Mouse (Mus musculus) heart, postnatal 10 days (tissue): ENCODE data around the gene Zfp663. TPM values are rescaled to one million over a fixed set of nuclear protein-coding genes. Genes with fewer than 3 reads are reported as not detected.

ENCODE experiments used
- DNase-seq, 2 experiments: peaks; one replicate each; pipeline ENCODE4 v3.0.0; 2021
- intact Hi-C: fragments of 180-260 bp; cut with DNase I; formaldehyde crosslinking; loops from one replicate; pipeline ENCODE4 v1.15.1; 2025
- total RNA-seq, 2 experiments: library from RNA; stranded (reverse); gene quantifications; 2 replicates each; pipeline ENCODE4 v1.2.3; 2021

The Zfp663 gene
- not detected for total RNA-seq

DNA sequence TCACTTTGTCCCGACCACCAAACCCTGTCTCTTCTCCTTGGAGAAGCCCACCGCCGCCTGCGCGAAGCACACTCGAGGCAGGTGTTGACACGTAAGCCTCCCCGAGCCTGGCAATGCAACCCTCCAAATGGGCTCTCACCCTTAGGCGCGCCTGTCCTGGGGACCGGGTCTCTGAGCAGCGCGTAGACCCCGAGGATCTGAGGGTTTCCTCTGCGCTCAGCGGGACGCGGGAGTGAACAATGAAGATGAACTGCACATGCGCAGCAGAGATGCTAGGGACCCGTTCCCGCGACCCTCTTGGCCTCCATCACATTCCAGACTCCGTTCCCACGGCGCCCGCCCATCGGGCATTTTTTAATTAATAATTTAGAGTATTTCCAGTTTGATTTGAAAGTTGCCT lies at the start of gene Zfp663:
Gene Zfp663, minus strand, starts transcription at position 234 of the 400 bp plus-strand sequence.
- no peak for DNase-seq
- intact Hi-C loops: no loop called here

DNA sequence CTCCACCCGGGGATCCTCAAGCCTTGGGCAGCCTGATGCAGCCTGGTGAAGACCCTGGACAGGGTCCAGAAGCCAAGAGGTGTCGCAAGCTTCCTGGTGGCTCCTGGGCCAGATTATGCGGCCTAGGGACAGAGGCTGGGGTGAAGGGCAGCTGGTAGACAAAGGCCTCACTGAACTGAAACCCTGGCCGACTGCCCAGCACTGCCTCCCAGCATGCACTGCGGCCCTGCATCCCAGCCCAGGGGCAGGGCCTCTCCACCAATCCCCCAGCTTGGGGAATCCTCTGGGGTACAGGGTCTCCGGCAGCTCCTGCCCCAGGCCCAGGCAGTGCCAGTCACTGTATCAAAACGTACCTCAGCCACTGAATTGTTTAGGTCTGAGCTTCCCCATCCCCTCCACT lies 48.8 kb upstream of the Zfp663 start:
- intact Hi-C loops: no loop called here
- DNase-seq: peak; percentile 38 to 42

DNA sequence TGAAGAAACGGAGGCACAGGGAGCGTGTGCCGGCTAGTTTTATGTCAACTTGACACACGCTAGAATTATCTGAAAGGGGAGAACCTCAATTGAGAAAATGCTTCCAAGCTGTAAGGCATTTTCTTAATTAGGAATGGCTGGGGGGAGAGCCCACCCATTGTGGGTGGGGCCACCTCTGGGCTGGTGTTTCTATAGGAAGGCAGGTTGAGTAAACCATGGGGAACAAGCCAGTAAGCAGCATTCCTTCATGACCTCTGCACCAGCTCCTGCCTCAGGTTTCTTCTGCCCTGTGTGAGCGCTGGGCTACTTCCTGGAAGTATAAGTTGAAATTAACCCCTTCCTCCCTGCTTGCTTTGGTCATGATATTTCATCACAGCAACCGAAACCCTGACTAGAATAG lies 47.3 kb upstream of the Zfp663 start:
- DNase-seq: no peak
- intact Hi-C loops: no loop called here

DNA sequence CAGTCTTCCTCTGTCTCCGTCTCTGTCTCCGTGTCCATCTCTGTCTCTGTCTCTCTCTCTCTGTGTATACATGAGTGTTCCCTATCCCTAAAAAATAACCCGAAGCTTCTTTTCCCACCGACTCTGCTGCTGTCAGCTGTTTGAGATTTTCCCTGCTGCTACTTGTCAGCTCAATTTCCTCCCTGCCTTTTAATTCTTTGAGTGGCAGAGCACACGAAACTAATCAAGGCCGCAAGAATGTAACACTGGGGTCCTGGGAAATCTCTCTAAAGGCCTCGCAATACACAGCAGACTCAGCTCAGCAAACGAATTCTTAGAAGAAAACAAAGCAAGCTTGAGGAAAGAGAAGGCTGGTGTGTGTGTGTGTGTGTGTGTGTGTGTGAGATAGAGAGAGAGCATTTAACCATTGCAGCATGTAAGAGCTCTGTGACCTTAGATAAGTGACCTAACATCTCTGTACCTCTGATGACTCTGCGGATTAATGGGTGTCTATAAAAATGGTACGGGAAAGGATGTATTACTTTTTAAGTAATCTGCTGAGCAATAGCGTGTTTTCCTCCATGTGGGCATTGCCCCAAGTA lies 46.7 kb upstream of the Zfp663 start:
- DNase-seq: no peak
- intact Hi-C loops: no loop called here

DNA sequence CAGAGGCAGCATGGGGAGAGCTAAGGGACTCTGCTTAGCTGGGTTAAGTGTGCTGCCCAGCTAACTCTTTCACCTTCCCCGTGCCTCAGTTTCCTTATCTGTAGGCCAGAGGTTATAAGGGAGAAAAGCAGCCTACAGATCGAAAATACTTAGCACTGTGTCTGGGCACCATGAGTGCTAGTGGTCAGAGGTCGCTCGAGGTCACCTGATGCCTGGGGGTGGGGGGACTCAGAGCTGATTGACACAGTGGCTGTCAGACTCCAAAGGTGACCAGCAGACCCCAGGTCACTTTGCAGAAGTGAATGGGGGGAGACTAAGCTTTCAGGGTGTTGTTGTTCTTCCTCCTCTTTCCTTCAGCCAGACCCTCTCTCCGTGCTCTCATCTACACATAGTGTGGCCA lies 45.8 kb upstream of the Zfp663 start:
- intact Hi-C loops: no loop called here

DNA sequence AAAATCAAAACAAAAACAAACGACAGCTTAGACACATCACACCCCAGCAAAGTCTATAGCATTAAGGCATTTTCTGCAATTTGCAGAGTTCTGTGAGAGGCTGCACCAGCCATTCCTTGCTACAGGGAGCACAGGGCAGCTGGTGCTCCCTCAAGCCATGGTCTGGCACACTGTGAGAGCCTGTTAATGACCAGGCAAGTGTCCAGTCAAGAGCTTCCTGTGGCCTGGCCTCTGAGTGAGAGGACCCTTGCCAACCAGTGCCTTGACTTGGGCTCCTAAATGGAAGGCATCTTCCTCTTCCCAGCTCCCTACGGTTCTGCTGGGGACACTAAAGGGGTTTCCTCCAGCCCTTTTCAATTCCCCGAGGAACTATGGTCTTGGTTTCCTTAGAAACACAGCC lies 45.4 kb upstream of the Zfp663 start:
- intact Hi-C loops: no loop called here

More for the DNA sequence above, 45.8 kb upstream of the Zfp663 start:
- DNase-seq: no peak

DNA sequence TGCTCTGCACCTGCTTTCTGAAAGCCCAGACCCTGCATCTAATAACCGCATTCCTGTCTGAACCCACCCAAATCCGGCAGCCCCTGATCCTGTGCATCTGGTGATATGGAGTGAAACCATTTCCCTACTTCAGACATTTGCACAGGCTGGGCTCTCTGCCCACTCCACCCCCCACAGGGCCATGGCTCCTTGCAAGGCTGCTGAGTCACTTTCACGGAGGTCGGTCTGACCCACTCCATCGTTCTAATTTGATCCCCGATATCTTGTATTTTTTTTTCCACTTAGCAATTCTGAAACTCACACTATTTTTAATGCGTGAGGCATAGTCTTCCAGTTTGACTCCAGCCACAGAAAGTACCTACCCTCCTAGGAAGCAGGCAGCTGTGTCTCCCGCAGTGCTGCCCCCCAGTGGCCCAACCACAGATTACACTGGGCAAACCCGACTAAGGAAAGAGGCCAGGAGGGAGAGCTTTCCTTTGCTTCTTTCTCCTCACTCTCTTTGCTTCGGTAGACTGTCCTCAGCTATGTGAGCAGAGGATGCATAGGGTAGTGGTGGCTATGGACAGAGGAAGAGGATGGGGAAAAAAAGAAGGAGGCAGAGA lies 39.3 kb upstream of the Zfp663 start:
- peak; percentile 66 to 83 for DNase-seq
- intact Hi-C loops: loop anchor here (2.0 kb wide), 1 partner anchor 17 kb away; no protein-coding TSS in a partner anchor

More for the DNA sequence above, 45.4 kb upstream of the Zfp663 start:
- no peak for DNase-seq

DNA sequence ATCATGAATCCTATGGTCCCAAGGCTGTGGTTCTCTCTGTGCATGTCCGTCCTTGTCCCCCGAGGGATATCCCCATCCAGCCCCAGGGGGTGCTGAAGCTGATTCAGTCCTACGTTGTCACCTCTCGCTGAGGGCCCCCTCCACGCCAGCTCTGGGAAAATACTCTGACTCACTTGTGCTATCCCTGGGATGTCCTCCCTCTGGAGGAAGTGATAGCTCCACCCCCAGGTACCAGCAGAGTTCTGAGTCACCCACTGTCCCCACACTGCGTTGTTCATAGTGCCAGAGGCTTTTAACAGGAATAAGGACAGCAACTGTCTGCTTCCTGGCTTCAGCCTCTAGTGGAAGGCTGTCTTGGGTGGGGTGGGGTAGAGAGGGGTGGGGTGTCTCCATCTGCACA lies 36.8 kb upstream of the Zfp663 start:
- intact Hi-C loops: no loop called here
- peak; percentile 20 to 30 for DNase-seq

DNA sequence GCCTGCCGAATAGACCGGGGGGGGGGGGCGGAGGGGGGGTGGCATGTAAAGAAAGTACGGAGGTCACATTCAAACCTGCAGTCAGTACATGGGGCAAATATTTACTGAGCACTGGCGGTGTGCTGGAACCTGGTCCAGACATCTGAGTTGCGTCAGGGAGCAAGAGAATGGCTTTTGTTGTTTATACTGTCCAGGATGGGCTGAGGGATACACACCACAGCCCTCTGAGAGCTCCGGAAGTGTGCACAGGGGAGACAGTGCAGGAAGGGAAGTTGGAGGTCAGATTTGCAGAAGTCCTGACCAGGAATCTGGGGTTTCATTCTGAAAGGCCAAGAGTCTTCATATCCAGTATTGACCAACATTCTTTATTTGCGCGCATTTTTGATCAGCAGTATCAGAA lies 36.4 kb upstream of the Zfp663 start:
- intact Hi-C loops: no loop called here
- no peak for DNase-seq

DNA sequence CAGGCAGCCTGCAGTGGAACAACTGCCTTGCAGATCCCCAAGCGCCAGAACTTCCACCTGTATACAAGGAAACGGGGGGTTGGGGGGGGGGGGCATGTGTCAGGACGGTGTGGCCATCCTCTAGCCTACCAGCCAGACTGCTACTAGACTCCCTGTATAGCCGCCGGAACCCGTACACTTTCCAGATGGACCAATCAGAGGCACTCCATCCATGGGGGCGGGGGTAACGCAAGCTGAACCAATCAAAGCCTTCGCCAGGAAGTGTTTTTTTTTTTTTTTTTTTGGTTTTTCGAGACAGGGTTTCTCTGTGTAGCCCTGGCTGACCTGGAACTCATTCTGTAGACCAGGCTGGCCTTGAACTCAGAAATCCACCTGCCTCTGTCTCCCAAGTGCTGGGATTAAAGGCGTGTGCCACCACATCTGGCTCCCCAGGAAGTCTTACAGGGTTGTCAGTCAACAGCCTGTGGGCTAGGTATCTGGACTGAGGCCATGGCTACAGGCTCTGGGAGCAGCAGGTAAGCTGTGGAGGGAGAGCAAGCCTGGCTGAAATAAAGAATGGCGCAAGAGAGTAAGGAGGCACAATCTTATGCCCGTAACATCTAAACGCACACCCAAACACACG lies 29.7 kb upstream of the Zfp663 start:
- intact Hi-C loops: no loop called here
- DNase-seq: no peak

DNA sequence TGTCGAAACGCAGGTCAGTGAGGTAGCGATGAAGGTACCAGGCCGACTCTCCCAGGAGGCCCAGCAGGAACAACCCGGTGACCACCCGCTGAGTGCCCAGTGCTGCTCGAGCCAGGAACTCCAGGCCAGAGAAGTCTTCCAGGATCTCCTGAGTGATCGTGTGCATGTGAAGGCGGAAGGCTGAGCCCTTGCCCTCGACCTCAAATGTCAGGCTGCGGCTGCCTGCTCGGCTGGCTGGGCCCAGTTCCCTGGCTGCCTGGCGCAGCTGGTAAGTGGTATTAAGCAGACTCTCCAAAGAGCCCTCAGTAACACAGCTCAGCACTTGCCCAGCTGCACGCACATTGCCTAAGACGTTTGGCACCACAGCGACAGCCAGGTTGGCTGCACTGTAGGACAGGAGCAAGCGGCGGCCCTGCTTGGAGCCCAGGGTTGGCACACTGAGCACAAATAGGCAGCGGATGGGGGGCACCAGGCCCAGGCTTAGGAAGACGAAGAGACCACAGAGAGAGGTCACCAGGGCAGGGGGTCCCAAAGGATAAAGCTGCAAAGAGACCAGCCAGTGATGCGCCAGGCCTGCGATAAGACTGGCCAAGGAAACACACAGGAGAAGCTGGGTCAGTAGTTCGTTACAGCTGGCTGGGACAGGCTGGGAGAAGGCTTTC lies 29.1 kb upstream of the Zfp663 start:
- intact Hi-C loops: no loop called here
- no peak for DNase-seq

DNA sequence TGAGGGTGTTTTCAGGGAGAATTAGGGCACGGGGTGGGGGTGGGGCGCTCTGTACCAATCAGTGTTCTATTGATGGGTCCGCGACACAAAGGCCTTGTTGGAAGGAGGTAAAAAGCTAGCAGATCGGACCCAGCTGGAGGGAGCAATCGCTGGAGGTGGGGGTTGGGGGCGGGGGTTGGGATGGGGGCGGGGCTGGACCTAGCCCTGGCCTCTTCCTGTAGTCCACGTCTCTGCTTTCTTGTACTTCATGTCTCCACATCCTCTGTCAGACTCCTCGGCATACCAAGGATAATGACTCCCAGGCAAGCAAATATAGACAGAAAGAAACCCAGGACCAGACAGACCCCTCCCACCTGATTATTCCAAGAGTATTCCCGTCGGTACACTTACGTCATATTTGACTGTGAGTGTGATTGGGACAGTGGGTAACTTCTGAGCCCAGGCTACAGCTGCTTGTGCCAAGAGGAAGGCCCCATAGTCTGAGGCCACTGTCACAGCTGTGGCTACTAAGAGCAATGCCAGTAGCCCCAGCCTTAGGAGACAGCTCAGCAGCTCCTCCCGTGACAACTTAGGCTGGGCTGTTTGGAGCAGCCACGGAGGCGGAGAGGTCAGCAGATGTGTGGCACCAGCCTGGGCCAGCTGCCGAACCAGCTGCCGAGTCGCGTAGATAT lies 28.4 kb upstream of the Zfp663 start:
- intact Hi-C loops: no loop called here

DNA sequence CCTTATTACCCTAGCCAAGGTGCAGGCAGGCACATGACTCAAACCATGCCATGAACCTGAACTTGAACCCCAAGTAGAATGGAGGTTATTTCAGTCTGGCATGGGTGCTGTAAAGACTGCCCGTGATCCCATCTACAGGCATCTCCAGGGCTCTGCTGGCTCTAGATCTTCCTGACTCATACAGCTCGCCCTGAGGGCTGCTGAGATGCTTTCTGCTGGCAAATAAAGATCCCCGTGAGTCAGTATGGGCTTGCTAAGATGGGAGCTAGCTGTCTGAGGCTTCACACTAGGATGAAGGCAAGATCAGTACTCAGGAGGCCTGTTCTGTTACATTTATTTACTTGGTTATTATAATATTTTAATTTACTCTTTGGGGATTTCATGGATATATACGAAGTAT lies 23.6 kb upstream of the Zfp663 start:
- intact Hi-C loops: no loop called here

More for the DNA sequence above, 28.4 kb upstream of the Zfp663 start:
- peak; percentile 59 to 60 for DNase-seq

DNA sequence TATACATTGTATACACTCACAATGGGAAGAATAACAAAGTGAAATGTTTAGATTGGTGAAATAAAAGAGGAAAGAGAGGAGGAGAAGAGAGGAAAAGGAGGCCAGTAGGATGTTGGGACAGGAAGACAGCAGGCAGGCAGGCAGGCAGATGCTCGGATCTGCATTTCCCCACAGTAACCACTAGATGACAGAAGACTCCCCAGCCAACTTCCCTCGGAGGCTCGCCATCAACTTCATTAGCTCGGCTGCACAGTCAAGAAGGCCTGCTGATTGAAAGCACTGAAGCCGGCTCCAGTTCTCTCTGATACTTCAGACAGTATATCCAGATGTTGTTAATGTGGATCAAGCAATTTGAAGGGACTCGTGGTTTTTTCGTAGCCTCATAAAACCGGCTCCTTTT lies 23.0 kb upstream of the Zfp663 start:
- peak; percentile 61 to 72 for DNase-seq
- intact Hi-C loops: loop anchor here (1.0 to 2.0 kb wide), 2 partner anchors 17 to 96 kb away; no protein-coding TSS in a partner anchor

More for the DNA sequence above, 23.6 kb upstream of the Zfp663 start:
- no peak for DNase-seq

DNA sequence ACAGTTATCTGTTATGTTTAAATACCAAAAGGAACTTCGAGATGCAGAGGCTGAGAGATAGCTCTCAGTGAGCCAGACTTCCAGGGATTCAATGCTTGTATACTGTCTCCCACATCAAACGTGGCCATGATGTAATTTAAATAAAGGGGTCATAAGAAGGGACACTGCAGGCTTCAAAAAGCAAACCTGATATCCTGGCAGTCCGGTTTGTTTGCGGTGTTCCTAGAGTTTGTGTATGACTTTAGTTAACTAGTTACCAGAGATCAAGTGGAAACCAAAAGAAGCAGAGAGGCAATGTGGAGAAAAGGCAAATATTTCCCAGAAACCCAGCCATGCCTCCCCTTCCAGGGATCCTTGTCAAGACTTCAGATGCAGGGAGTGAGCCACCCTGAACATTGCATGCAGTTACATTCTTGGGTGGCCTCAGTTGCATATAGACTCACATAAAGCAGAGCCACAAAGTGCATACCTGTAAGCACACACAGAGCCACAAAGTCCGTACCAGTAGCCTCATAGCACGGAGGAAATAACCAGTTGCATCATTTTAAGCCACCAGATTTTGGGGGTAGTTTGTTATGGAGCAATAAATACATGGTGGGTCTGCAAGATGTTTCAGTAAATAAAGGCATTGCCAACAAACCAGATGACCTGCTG lies 20.9 kb upstream of the Zfp663 start:
- no peak for DNase-seq
- intact Hi-C loops: no loop called here

DNA sequence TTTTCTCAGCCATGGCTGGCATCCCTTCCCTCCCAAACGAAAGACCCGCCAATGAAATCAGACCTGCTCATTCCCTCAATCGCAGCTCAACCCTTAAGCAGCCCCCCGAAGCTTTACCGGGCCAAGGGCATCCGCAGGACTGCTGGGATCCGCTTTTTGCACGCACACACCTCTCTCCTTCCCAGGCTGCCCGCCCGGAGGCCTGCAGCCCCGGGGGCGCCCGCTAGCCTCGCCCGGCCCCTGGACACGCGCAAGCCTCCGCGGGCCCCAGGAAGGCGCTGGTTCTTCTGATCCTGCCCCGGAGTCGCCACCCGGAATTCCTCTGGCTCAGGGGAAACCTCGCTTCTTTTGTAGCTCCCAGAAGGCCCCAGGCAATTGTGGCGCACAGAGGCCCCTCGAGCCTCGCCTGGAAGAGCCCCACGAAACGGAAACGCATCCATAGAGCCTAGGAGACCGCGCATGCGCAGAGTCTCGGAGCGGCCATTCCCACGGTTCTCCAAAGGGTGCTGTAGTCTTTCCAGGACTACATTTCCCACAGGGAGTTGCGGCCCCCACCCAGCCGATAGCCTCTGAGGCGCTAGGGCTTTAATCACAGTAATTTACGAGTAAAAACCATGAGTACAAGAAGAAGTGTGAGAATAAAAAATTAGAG lies 19.4 kb upstream of the Zfp663 start, which contains the start of gene Zfp334:
Gene Zfp334, minus strand, starts transcription at position 416 of the 652 bp plus-strand sequence.
- intact Hi-C loops: no loop called here
- peak; percentile 95 to 96 for DNase-seq

DNA sequence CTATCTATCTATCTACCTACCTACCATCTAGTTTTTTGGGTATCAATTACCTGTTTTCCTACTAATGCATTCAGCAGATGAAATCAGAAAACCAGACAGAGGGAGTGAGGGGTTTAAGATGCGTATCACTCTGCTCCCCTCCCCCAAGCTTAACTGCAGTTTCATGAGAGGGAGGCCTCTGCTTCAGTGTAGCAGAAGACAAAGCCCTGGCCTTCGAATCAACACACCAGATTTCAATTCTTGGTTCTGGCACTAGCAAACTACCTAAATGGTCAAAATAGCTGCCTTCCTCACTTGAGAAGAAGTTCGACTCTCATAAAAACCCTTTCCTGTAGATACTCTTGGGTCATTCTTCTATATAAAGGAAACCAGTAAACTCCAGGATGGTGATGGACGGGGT lies 18.8 kb upstream of the Zfp663 start:
- intact Hi-C loops: no loop called here
- no peak for DNase-seq

DNA sequence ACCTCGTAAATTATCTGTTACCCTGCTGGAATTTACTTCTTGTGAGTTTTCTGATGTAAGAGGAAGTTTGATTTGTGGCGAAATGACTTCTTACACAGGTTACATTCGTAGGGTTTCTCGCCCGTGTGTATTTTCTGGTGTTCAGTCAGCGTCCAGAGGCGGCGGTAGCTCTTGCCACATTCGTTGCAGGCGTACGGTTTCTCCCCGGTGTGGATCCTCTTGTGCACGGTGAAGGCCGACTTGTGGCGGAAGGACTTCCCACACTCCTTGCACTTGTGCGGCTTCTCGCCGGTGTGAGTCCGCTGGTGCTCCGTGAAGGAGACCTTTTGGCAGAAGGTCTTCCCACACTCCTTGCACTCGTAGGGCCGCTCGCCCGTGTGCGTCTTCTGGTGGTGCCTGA lies 11.5 kb upstream of the Zfp663 start:
- no peak for DNase-seq
- intact Hi-C loops: no loop called here

DNA sequence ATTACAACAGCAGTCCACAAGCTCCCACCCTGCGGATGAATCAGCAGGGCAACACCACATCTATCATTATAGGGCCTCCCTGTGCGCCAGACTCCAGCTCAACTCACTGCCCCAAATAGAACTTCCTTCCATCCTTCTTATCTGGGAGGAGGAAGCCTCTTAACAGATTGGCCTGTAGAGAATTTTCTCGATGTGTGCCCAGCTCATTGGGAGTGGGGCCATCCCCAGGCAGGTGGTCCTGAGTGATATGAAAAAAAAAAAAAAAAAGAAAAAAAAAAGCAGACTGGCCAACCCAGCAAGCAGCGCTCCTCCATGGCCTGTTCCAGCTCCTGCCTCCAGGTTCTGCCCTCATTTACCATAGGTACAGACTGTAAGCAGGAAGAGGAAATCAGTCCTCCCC lies 7.5 kb upstream of the Zfp663 start:
- intact Hi-C loops: no loop called here
- no peak for DNase-seq

DNA sequence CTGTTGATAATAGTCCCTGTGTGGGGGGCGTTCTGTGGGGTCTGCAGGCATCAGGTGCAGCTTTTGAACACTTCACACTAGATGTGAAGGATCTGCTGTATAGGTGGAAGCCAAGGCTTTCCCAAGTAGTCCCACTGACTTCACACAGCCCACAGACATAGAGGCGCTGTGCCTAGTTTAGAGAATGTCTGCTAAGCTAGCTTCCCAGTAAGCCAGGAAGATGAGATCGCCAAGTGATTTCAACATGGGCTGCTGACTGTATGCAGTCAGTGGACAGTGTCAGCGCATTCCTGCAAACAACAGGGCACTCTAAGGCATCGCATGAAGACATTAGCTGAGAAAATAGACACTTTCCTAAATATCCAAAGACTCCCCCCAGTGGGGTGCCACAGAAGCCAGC lies 6.9 kb upstream of the Zfp663 start:
- no peak for DNase-seq
- intact Hi-C loops: no loop called here
